Mouse (Mus musculus) myocyte (in vitro differentiated cells): ENCODE data around the gene Gm21903. TPM values are rescaled to one million over a fixed set of nuclear protein-coding genes. Genes with fewer than 3 reads are reported as not detected.

Experiments
- H3K27me3 ChIP-seq: one replicate; pipeline ENCODE4 v1.6.1; 2011; ENCODE audit not compliant: control insufficient read depth, insufficient read depth, insufficient read length
- H3K36me3 ChIP-seq: one replicate; pipeline ENCODE4 v1.6.1; 2011; ENCODE audit not compliant: control insufficient read depth, insufficient read depth
- H3K4me2 ChIP-seq: one replicate; pipeline ENCODE4 v1.6.1; 2011; ENCODE audit warnings: low read depth, control low read depth
- H3K4me3 ChIP-seq: one replicate; pipeline ENCODE4 v1.5.1; 2011; ENCODE audit warnings: mild to moderate bottlenecking, control low read depth, moderate library complexity
- H3K79me2 ChIP-seq: one replicate; pipeline ENCODE4 v1.6.1; 2011; ENCODE audit not compliant: control insufficient read depth, insufficient read depth
- H3ac ChIP-seq: one replicate; pipeline ENCODE4 v1.6.1; 2011; ENCODE audit not compliant: control insufficient read depth, insufficient read length
- CEBPB ChIP-seq: IDR thresholded peaks from 2 replicates; pipeline ENCODE4 v1.6.1; 2011; ENCODE audit warnings: mild to moderate bottlenecking, moderate library complexity; ENCODE audit not compliant: poor library complexity, insufficient read depth, severe bottlenecking
- E2F4 ChIP-seq: IDR thresholded peaks from one replicate; pipeline ENCODE4 v1.6.1; 2011; ENCODE audit warnings: mild to moderate bottlenecking, control low read depth, moderate library complexity; ENCODE audit not compliant: insufficient read depth
- MAX ChIP-seq: IDR thresholded peaks from one replicate; pipeline ENCODE4 v1.6.1; 2011; ENCODE audit warnings: low read depth, mild to moderate bottlenecking, control low read depth
- MYOD1 ChIP-seq, 3 experiments: IDR thresholded peaks; one replicate each; pipeline ENCODE4 v1.6.1; 2011; ENCODE audit warnings: control low read depth in 2 of 3, low read depth in 2 of 3, mild to moderate bottlenecking in 2 of 3, moderate library complexity in 1 of 3; ENCODE audit not compliant: insufficient read length in 2 of 3, control insufficient read depth in 1 of 3
- MYOG ChIP-seq, 3 experiments: IDR thresholded peaks; one replicate each; pipeline ENCODE4 v1.6.1; 2011; ENCODE audit warnings: control low read depth in 2 of 3, low read depth in 2 of 3, mild to moderate bottlenecking in 2 of 3; ENCODE audit not compliant: insufficient read length in 2 of 3, control insufficient read depth in 1 of 3, insufficient read depth in 1 of 3
- POLR2A ChIP-seq: IDR thresholded peaks from one replicate; pipeline ENCODE4 v1.6.1; 2011; ENCODE audit warnings: low read depth, mild to moderate bottlenecking, control low read depth, moderate library complexity; ENCODE audit not compliant: insufficient read length
- POLR2AphosphoS2 ChIP-seq: IDR thresholded peaks from one replicate; pipeline ENCODE4 v1.6.1; 2011; ENCODE audit warnings: low read depth, control low read depth; ENCODE audit not compliant: insufficient read length
- REST ChIP-seq: IDR thresholded peaks from one replicate; pipeline ENCODE4 v1.6.1; 2011; ENCODE audit warnings: mild to moderate bottlenecking, control low read depth, moderate library complexity; ENCODE audit not compliant: insufficient read depth, insufficient read length
- SRF ChIP-seq: IDR thresholded peaks from one replicate; pipeline ENCODE4 v1.6.1; 2011; ENCODE audit warnings: low read depth; ENCODE audit not compliant: control insufficient read depth, insufficient read length
- TCF12 ChIP-seq: IDR thresholded peaks from one replicate; pipeline ENCODE4 v1.6.1; 2011; ENCODE audit warnings: mild to moderate bottlenecking, control low read depth; ENCODE audit not compliant: poor library complexity, insufficient read depth, severe bottlenecking
- TCF3 ChIP-seq: IDR thresholded peaks from one replicate; pipeline ENCODE4 v1.6.1; 2011; ENCODE audit warnings: low read depth, control low read depth; ENCODE audit not compliant: insufficient read length
- USF1 ChIP-seq: IDR thresholded peaks from one replicate; pipeline ENCODE4 v1.6.1; 2011; ENCODE audit warnings: low read depth, mild to moderate bottlenecking, control low read depth, moderate library complexity
- polyA plus RNA-seq: library from polyadenylated mRNA; unstranded; fragments of >200 nt; fragmentation: generic; extraction: Trizol; gene quantifications from one replicate; pipeline ENCODE4 v1.2.1, GENCODE M21; 2012; ENCODE audit warnings: missing spikeins

Gm21903 gene
- polyA plus RNA-seq, 1 experiment, result not detected

DNA sequence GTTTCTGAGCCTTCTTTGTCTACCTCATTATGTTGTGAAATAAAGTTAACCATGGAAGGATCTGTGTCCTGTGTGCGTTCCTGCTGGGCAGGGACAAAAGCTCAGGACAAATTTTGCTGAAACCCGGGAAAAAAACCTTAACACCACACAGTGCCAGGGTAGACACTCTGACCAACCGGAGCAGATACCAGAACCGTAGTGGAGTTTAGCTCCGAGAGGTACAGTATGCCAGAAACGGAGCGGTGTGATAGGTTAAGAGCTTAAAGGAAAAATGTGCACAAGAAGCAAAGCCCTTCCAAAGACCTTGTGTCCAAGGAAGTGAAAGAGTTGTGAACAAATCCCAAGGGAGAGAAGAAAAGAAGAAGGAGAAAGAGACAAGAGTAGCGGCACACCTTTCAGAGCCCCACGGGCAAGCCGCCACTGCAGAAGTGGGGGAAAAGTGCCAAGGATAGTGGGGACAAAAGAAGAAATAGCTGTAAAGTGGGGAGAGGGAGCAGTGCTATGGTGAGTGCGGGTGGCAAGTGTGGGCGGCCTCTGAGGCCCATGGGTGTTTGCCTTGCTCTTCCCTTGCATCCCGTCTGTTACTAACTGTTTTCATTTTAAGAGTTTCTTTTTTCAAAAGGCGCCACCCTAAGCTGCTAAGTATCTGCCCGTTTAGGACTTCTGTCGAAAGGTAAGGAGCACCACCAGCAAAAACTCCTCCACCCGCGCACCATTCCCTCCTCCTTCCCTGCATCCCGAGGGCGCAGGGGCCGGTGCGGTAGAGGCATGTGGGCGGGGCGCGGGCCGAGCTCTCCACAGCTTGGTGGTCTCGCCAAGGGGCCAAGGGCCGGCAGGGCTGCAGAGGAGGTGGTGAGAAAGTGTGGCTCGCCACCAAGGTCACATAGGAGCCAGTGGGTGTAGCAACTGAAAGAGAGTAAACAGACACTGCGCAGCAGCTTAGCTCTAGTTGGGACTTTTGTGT lies 32.2 kb downstream of the Gm21903 start:
- H3ac ChIP-seq, result no peak overlapping the region
- no peaks in the 10 kb centered on the region for H3K27me3 ChIP-seq
- H3K79me2 ChIP-seq, result no peaks in the 10 kb centered on the region
- H3K4me2 ChIP-seq, result no peak overlapping the region
- no peak overlapping the region for H3K4me3 ChIP-seq
- no peak for TF ChIP-seq SRF
- TF ChIP-seq MYOG (IDR thresholded peaks at IDR 0.05; ENCODE audit: control insufficient read depth in 1 of 3, insufficient read depth in 1 of 3, insufficient read length in 2 of 3, low read depth in 2 of 3), result no peak
- TF ChIP-seq TCF12, result no peak
- TF ChIP-seq E2F4, result no peak
- no peak for TF ChIP-seq MAX
- TF ChIP-seq CEBPB, result no peak
- no peak for TF ChIP-seq POLR2AphosphoS2
- TF ChIP-seq TCF3, result no peak
- TF ChIP-seq MYOD1 (IDR thresholded peaks at IDR 0.05; ENCODE audit: control insufficient read depth in 1 of 3, insufficient read length in 2 of 3, low read depth in 2 of 3), result no peak
- no peak for TF ChIP-seq USF1
- H3K36me3 ChIP-seq, result no peaks in the 10 kb centered on the region

DNA sequence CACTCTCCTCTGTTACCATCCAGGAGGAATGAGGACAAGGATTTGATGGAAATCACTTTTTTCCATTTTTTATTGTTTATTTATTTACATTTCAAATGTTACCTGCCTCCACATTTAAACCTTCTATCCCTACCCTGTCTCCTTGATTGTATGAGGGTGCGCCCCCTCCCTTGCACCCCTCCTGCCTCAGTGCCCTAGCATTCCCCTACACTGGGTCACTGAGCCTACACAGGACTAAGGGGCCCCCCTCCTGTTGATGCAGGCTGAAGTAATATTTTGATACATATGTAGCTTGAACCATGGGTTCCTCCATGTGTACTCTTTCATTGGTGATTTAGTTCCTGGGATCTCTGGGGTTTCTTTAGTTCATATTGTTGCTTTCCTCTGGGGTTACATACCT lies 33.3 kb downstream of the Gm21903 start:
- Histone ChIP-seq H3K79me2 (no peaks in the 10 kb centered on the region), H3K4me3 (no peak overlapping the region), H3K27me3 (no peaks in the 10 kb centered on the region), H3K36me3 (no peaks in the 10 kb centered on the region), H3ac (no peak overlapping the region), H3K4me2 (no peak overlapping the region)
- no peak for TF ChIP-seq MAX
- no peak for TF ChIP-seq USF1
- no peak for TF ChIP-seq SRF
- no peak for TF ChIP-seq E2F4
- no peak for TF ChIP-seq CEBPB
- no peak for TF ChIP-seq POLR2AphosphoS2
- TF ChIP-seq MYOG (IDR thresholded peaks at IDR 0.05; ENCODE audit: control insufficient read depth in 1 of 3, insufficient read depth in 1 of 3, insufficient read length in 2 of 3, low read depth in 2 of 3), result no peak
- no peak for TF ChIP-seq TCF3
- TF ChIP-seq POLR2A, result no peak
- no peak for TF ChIP-seq TCF12
- no peak for TF ChIP-seq REST
- TF ChIP-seq MYOD1 (IDR thresholded peaks at IDR 0.05; ENCODE audit: control insufficient read depth in 1 of 3, insufficient read length in 2 of 3, low read depth in 2 of 3), result no peak

Other genes with a start within 250 kb of the Gm21903 start
- not detected for gene Esp24, start 6.6 kb downstream of the Gm21903 start, polyA plus RNA-seq
- gene Esp23, start 33.7 kb upstream of the Gm21903 start, polyA plus RNA-seq, result not detected
- gene Esp22, start 52.0 kb upstream of the Gm21903 start, polyA plus RNA-seq, result not detected